Mouse (Mus musculus) cerebellum, postnatal 36 days (tissue): ENCODE results near the gene Zfp740.

Source experiments
- DNase-seq, 2 experiments: peaks; one replicate each; pipeline ENCODE4 v3.0.0; 2021 to 2022; ENCODE audit warnings: mixed read lengths in 2 of 2

Gene Zfp740

GRCm38 (mm10) chr15:102230408-102231321 is 27.6 kb downstream of the Zfp740 start:
- DNase-seq: no peak

GRCm38 (mm10) chr15:102231748-102232147 is 28.7 kb downstream of the Zfp740 start, which contains the start of gene Itgb7:
Itgb7 (minus strand) TSS chr15:102231944.
- DNase-seq: no peak

GRCm38 (mm10) chr15:102232764-102233163 is 29.7 kb downstream of the Zfp740 start:
- no peak for DNase-seq

GRCm38 (mm10) chr15:102233896-102234295 is 30.8 kb downstream of the Zfp740 start:
- no peak for DNase-seq

GRCm38 (mm10) chr15:102235371-102236027 is 32.5 kb downstream of the Zfp740 start:
- DNase-seq: no peak

- no peak for DNase-seq
Observed at GRCm38 (mm10) chr15:102238543-102239259, 35.7 kb downstream of the Zfp740 start.

GRCm38 (mm10) chr15:102239260-102239590 is 36.2 kb downstream of the Zfp740 start:
- DNase-seq: peak; percentile 75 to 80

- DNase-seq: no peak
Observed at GRCm38 (mm10) chr15:102239851-102240250, 36.8 kb downstream of the Zfp740 start.

- no peak for DNase-seq
Observed at GRCm38 (mm10) chr15:102240607-102241006, 37.6 kb downstream of the Zfp740 start.

- no peak for DNase-seq
Observed at GRCm38 (mm10) chr15:102242404-102243228, 39.6 kb downstream of the Zfp740 start.

- DNase-seq: no peak
Observed at GRCm38 (mm10) chr15:102243229-102244190, 40.5 kb downstream of the Zfp740 start.

GRCm38 (mm10) chr15:102244306-102245191 is 41.5 kb downstream of the Zfp740 start:
- no peak for DNase-seq

- DNase-seq: peak in 1 of 2 experiments; percentile 16
Observed at GRCm38 (mm10) chr15:102245461-102245881, 42.4 kb downstream of the Zfp740 start.

GRCm38 (mm10) chr15:102245891-102246741 is 43.1 kb downstream of the Zfp740 start:
- peak; percentile 60 to 68 for DNase-seq

GRCm38 (mm10) chr15:102246866-102247251 is 43.8 kb downstream of the Zfp740 start:
- peak; percentile 87 to 88 for DNase-seq

- peak; percentile 16 to 33 for DNase-seq
Observed at GRCm38 (mm10) chr15:102247252-102248130, 44.4 kb downstream of the Zfp740 start.

GRCm38 (mm10) chr15:102248131-102248811 is 45.2 kb downstream of the Zfp740 start:
- DNase-seq: no peak
